Mouse (Mus musculus): ENCODE data around the gene Syne3.

Gene Syne3

DNA sequence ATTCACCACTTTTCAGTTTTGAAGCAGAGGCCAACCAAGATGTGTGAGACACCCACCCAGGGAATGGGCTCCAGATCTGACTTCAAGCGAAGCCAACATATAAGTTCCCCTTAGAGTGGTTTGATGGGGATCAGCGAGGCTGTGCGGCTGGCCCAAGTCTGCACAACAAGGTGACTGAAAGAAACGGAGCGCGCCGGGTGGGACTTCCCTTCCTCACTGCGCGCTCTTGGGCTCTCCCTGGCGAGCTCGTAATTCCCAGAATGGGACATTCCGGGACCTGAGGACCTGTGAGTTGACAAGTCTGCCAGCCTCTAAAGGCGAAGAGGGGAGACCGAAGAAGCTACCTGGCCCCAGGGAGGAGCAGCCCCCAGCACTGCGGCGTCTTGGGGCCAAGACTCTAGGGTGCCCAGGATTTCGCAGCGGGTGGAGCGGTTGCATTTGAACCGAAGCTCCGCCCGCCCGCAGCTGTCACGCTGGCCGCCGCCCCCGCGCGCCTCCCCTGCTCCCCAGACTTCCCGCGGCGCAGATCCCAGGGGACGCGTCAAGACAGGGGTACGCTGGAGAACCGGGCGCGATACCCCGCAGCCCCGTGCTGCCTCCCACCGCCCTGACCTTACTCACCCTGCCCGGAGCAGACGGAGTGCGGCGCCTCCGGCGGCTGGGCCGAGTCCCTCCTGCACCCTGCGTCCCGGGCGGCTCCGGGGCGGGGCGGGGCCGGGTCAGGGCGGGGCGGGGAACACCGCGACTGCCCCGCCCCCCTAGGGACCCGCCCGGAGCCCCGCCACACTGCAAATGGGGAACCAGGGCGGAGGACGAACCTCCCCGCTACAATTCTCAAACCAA lies at the start of gene Syne3:
TSS of gene Syne3 (minus strand) at position 440 of the 843 bp plus-strand sequence.
- peak; percentile 68 for DNase-seq (ENCODE audit: low spot score)

DNA sequence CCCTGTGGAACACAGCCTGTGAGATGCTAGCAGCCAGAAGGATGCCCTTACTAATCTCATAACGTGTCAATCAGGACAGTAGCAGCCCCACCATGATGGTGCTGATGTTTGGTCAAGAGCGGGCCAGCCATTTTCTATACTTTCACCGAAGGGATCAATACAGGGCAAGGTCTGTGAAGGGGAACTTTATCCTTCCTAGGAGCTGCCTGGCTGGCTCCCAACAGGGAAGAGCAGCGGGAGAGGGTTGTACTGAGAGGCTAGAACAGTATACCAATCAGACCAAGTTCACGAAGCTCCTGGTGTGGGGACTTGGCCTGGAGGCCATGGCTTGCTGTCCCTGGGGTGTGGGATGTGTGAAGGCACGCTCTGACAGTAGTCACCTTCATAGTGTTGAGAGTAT lies 45.7 kb upstream of the Syne3 start:
- DNase-seq (ENCODE audit: low spot score) = no peak

DNA sequence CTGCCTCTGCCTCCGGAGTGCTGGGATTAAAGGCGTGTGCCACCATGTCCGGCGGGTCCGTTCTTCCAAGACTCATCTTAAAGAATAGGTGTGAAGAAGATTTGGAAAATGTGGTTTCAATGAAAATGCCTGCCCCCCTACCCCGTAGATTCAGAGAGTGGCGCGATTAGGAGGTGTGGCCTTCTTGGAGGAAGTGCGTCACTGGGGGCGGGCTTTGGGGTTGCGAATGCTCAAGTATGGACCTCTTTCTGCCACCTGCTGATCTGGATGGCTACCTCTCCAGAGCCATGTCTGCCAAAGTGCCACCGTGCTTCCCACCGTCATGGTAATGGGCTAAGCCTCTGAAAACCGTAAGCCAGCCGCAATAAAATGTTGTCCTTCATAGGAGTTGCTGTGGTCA lies 44.4 kb upstream of the Syne3 start:
- no peak for DNase-seq (ENCODE audit: low spot score)

DNA sequence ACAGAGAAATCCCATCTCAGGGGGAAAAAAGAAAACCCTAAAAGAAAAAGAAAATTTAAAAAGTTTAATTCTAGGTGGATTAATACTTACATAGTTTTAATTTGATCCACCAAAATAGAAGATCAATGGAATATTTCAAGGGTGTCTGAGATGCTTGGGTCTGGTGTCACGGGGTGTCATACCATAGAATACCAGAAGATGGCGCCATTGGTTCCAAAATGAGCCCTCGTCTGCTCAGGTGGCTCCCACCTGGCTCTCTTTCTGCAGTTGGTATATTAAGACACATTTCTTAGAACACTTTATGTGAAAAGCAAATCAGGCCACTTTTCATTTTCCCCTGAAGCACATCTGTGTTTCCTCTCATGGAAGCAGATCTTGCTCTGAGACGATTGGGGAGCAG lies 41.3 kb upstream of the Syne3 start:
- DNase-seq (ENCODE audit: low spot score) = peak; percentile 46

DNA sequence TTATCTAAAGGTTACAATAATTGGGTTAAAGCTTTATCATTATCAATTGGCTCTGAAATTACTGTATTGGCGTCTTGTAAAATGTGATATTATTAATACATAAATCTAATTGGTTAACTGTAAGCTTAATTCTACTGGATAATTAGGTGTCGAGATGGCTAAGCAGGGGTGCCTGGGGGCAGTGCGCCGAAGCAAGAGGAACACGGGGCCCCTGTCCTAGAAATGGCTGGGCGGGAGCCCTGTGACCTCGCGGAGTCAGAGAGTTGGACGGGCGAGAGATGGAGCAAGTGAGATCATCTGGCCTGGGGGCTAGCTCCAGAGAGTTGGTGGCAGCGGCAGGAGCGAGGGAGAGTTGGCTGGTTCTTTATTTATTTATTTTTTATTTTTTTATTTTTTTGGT lies 40.2 kb upstream of the Syne3 start:
- DNase-seq (ENCODE audit: low spot score) = no peak

DNA sequence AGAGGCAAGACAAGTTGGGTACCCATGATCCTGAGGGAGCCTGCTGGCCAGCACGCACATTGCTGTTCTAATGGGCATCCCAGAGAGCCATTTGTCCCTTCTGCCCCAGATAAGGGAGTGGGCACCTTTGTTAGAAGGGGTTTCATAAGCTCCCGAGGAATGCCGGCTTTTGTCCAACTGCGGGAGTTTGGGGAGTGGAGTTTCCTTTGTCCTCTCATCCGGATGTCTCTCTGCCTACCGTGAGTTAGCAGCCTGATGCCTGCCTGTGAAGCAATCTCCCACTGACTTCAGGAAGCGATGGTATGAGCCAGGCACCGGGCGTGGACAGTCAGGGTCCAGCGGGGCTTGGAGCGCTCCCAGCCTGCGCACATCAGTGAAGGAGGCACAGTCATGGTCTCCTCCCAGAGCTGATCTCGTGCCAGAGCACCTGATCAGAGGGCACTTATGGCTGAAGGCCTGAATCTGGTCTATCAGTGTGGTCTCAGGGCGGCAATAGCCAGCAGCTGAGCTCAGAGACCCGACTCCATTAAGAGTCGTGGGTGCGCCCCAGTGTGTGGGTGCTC lies 38.8 kb upstream of the Syne3 start:
- no peak for DNase-seq (ENCODE audit: low spot score)

DNA sequence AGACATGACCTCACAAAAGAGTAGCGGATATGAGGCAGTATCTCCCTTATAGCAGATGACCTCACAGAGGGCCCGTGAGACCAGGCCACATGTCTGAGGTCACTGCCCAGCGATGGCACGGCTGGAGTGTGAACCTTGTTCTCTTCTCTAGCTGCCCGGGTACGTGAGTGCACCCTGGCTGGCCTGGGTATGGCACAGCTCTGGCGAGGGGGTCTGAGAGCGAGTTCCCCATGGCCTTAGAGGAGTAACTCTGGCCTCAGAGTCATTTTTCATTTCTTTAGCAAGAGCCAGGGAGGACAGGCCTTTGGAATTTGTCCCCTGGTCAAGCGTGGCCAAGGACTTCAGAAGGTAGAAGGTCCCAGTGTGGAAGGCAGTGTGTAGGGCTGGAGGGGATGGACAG lies 35.2 kb upstream of the Syne3 start:
- DNase-seq (ENCODE audit: low spot score) = no peak

DNA sequence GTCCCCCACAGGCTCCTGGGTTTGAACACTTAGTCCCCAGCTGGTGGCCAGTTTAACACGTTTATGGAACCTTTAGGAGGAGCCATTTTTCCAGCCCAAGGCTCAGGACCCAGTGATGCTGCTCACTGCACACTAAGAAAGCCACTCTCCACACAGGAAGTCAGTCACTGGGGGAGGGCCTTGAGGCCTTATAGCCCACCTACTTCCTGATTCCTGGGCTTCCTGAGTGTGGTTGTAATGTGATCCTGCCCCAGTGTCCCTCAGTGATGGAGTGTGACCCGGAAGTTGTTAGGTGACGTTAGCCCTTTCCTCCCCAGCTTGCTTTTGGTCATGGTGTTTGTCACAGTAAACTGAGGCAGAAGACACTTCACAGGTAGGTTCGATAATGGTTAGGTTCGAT lies 33.5 kb upstream of the Syne3 start:
- DNase-seq (ENCODE audit: low spot score) = no peak

DNA sequence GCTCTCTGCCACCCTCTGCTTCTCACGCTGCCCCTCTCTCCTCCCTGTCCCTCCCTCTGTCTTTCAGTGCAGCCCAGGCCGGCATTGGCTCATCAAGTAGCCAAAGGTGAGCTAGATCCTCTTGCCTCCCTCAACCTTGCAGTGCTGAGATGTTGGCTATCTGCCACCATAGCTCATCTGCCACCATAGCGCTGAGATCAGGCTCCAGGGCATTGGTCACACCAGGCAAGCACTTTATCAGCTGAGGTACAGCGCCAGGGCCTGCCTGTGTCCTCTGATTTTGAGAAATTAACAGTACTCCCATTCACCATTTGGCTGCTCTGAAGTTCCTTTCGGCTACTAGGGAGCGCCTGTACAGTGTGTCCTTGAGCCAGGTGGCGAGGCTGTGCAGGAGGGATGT lies 31.3 kb upstream of the Syne3 start:
- DNase-seq (ENCODE audit: low spot score) = no peak

DNA sequence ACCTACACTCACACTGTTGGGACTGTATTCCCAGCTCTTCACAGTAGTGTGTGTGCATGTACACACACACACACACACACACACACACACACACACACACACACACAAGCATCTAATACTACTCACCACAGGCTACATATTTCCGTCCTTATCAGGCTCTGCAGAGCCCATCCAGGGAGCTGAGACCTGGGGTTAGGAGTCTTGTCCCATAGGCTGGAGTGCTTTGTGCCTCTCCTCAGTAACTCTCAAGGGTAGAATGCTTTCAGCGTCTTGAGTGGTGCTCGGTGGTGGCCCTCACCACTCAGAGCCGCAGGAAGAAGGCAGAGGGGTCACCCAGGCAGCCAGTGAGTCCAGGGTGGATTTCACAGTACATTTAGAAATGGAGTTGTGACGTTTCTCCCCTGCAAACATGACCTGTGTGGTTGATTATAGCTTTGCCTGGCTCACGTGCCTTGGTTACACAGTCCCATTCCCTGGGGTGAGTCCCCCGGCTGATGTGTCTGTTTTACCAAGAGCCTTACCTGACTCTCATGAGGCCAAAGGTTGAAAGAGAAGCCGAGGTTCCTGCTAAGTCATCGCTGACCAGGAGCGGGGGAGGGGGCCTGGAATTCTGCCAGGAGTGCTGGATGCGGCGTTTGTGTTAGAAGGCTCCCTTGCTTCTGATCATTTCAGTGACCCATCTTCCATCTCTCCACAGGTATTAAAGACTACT lies 30.1 kb upstream of the Syne3 start:
- DNase-seq (ENCODE audit: low spot score) = no peak

DNA sequence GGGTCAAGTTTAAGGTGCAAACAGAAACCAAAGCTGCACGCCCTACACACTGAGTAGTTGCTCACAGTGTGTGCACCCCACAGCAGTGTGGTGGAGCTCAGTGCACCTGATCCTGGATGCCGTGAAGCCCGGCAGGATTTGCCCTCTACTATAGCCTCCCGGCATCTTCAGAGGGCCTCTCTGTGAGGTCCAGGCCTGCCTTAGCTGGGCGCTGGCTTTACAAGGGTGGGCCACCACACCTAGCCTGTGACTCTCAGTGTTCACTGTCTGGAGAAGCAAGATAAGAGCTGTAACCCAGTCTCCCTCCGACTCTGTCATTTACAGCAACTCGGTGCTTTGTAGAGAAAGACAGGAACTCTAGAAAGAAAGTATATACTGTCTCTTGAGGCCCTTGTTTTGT lies 29.3 kb upstream of the Syne3 start:
- no peak for DNase-seq (ENCODE audit: low spot score)

DNA sequence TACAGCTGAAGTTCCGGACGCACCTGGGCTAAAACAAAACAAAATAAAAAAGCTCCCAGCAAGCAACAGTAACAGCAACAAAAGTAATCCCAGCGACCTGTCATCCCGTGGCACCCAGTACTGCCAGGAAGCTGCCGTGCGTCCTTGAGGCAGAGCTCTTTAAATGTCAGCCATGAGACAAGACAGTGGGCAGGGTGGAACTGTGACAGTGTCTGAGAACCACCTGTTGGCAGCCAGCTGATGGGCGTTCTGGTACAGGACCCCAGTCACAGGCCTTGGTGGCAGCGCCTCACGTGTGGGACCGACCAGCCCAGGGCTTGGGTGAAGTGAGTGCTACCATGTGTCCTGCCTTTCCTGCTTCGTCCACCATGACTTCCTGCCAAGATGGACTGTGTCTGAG lies 28.6 kb upstream of the Syne3 start:
- DNase-seq (ENCODE audit: low spot score) = no peak

DNA sequence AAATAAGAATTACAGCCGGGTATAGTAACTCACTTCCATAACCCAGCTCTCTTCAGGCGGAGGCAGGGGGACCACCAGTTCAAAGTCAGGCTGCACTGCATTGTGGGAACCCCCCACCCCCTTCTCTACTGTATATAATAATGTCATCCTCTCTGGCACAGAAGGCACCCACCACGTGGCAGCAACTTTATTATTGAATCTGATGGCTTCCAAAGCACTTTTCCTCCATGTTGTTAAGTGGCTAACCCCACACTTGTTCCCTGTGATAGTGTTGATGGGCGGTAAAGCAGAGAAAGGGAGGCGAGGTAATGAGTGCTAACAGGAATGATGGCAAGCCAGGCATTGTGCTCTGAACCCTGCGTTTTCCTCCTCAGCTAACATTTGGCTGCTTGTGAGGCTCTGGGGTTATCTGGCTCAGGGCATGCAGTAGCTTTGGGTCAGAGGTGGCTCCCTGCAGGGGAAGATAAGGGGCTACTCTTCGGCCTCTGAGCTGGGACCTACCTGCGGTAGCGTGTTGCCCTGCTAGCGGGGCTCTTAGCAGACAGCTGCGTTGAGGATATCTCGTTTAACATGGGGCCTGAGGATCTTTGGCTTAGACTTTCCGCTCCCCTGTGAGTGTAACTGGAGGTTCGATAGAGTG lies 24.6 kb upstream of the Syne3 start:
- DNase-seq (ENCODE audit: low spot score) = no peak

DNA sequence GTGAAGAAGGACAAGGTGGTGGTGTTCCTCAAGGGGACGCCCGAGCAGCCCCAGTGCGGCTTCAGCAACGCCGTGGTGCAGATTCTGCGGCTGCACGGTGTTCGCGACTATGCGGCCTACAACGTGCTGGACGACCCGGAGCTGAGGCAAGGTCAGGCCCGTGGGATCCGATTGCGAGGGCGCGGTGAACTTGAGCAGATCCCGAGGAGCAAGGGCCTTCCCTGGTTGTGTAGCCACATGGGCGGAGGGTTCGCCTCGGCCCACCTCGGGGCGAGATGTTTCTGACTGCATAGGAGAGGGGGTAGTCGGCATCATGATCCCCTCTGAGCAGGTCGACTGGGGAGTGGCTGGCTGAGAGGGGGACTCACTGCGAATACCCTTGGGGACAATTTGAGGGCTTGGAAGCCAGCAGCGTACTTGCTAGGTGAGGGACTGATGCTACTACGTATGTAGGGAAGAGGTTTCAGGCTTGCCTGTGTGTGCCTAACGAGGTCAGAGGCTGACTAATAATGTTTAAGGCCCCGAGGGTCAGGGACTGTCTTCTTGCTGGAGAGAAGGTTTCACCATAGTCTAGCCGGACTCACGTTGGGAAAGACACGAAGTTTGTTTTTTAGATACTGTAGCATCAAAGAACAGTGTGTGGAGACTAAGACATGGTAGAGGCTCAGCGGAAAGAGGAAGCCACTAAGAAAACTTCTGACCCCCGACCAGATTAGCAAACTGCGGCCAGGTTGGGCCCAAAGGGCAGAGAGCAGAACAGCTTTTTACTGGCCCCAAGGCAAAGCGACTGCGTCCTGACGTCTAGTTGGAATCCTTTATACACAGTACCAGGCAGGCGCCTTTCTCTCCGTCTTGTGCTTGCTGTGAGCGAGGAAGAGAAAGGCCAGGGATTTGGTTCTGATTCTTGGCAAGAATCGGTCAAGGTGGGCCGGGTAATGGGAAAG lies 23.5 kb upstream of the Syne3 start:
- no peak for DNase-seq (ENCODE audit: low spot score)

DNA sequence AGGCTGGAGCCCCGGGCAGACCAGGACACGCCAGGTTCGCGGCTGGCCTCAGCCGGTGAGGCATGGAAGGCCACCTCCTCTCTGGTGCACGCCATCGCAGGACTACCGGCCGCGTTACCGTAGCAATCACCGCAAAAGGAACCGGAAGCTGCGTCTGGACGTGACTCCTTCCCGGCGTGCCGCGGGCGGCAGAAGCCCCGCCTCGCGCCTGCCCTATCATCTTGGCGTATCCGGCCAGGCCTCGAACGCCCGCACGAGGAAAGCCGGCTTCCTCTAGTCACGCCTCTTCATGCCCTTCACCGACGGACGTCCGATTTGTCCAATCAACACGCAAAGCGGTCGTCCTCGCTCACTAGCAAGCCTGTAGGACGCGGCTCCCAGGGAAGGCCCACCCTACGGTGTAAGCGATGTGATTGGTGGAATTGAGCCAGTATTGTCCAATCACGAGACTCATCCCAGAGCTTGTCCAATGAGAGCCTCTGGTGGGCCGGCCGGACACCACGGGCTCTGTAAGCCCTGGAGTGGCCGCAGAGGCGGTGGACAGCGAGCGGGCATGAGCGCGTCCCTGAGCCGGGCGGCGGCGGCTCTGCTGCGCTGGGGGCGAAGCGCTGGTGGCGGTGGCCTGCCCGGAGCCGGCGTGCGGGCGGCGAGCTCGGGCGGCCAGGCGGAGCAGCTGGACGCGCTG lies 22.7 kb upstream of the Syne3 start, which contains the start of gene Glrx5:
TSS of gene Glrx5 (plus strand) at position 542 of the 685 bp plus-strand sequence.
- DNase-seq (ENCODE audit: low spot score) = peak; percentile 99

DNA sequence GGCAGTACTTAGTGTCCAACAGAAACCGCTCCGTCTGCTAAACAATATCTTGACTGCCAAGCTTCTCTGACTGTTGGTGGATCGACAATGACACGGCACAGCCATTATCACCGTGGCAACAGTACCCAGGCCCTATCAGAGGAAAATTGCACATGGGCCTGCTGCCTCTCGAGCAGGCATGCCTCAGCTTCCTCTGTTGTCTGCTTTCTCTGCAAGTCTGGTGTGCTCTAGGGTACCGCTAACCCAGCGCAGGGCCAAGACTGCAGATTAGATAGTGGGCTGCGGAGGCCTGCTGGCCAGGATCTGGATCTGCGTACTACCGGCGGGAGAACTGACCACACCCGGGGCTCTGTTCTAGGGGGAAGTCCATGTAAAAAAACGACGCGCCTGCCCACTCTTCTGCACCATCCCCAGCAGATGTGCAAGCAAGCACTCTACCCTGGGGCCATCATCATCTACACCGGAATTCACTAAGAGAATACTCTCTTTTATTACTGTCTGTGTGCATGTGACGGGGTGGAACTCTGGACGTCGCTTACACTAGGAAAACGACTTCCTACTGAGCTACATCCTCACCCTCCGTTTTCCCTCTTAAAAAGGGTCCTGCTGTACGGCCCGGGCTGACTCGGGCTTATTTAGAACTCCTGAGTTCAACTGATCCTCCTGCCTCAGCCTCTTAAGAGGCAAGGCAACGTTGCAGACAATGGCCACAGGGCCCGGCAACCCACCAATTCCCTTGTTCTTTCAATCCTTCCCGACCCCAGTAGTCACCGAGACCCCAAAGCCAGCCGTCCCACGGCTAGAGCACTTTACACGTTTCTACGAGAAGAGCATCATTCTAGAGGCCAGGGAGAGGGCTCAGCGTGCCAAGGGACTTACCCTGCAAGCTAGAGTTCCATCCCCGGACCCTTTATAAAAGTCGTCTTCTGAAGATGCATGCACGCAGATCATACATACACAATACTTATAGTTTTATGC lies 21.8 kb upstream of the Syne3 start:
- no peak for DNase-seq (ENCODE audit: low spot score)

DNA sequence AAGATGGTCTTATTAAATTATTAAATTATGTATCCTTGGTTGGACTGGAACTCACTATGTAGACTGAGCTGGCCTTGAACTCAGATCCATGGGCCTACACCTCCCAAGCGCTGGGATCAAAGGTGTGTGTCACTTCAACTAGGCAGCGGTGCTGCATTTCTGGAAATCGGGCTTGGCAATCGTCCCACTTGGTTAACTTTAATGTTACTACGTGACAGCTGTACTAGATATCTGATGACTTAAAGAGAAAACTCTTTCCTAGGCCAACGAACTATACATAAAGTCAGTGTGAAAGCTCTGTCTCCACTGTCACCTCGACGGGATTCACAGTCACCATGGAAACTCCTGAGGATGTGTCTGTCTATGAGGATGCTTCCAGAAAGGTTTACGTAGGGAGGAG lies 20.3 kb upstream of the Syne3 start:
- DNase-seq (ENCODE audit: low spot score) = no peak

DNA sequence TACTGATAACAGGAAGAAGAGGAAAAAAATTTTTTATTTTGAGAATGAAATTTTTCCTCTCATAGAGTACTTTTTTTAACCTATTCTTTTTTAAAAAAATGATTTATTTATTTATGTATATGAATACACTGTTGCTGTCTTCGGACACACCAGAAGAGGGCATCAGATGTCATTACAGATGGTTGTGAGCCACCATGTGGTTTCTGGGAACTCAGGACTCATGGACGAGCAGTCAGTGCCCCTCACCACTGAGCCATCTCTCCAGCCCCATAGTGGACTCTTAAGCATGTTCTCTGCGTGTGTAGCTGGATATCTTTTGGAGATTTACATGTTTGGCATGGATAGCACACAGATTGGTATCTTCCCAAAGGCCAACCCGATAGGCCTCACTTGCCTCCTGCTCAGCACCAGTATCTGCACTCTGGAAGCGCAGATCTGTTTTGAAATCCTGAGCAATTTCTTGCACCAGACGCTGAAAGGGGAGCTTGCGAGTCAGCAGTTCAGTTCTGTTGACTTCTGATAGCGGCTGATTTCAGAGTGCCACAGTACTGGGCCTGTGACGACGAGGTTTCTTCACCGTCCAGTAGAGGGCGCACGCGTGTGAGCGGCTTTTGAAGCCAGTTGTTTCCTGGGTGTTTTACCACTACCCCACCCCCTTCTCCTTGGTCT lies 17.8 kb upstream of the Syne3 start:
- peak; percentile 83 for DNase-seq (ENCODE audit: low spot score)

DNA sequence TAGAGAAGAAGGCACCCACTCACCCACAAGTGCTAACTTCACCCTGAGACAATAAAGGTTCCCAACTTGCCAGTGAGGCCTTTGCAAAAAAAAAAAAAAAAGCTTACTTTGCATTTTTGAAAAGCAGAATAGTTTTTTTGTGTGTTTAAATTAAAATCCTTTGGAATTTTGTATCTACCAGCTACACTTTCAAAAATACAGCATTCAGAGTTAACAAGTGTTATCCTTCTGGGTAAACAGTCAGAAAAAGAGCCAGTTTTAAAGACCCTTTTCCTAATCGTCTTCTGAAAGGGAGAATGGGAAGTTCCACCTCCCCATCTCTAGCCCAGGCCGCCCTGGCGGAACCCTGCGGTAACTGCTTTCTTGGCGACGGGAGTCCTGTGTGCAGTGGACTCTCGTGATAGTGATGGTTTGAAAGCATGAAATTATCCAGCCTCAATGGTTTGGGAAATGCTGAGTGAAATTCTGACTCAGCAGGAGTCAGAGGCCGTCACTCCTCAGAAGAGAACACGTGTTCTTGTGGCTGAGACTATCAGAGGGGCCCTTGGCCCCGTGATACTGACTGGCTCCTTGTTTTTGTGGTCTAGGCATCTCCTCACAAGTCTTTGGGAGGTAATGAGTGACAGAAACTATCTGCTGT lies 16.5 kb upstream of the Syne3 start:
- no peak for DNase-seq (ENCODE audit: low spot score)

Data from urinary bladder, postnatal 14 days (tissue).